Mouse (Mus musculus) CH12.LX (cell line): ENCODE data around the gene Rad23b. TPM values are rescaled to one million over a fixed set of nuclear protein-coding genes. Genes with fewer than 3 reads are reported as not detected.
A peak's percentile ranks its signal among the peaks of the same experiment; 100 is the strongest.

ENCODE experiments used
- DNase-seq: peaks from one replicate; pipeline ENCODE4 v3.0.0-alpha.2; 2013; ENCODE audit errors: extremely low read depth
- H3K27ac ChIP-seq: 2 replicates; pipeline ENCODE4 v1.5.1; 2012; ENCODE audit warnings: low read depth, mild to moderate bottlenecking, control low read depth, moderate library complexity; ENCODE audit not compliant: insufficient read depth
- H3K27me3 ChIP-seq: replicated peaks from 2 replicates; pipeline ENCODE3; 2012; ENCODE audit warnings: inconsistent platforms
- H3K36me3 ChIP-seq, 2 experiments: replicated peaks in 1 of 2; 2 replicates each; pipeline versions ENCODE3 to v1.6.1; 2012; ENCODE audit warnings: inconsistent platforms in 1 of 2, low read length in 1 of 2, mild to moderate bottlenecking in 1 of 2, mixed read lengths in 1 of 2, moderate library complexity in 1 of 2; ENCODE audit not compliant: control insufficient read depth in 1 of 2, insufficient read depth in 1 of 2
- H3K4me1 ChIP-seq, 2 experiments: 2 replicates each; pipeline ENCODE4 v1.6.1; 2012; ENCODE audit warnings: inconsistent platforms in 1 of 2, moderate library complexity in 1 of 2; ENCODE audit not compliant: insufficient read depth in 2 of 2, control insufficient read depth in 1 of 2
- H3K4me2 ChIP-seq: 2 replicates; pipeline ENCODE4 v1.6.1; 2012; ENCODE audit warnings: low read depth, mild to moderate bottlenecking, control low read depth; ENCODE audit not compliant: poor library complexity, insufficient read depth, severe bottlenecking
- H3K4me3 ChIP-seq, 3 experiments: fragments of 150-350 bp in 1 of 3; sonication (generic) in 1 of 3; replicated peaks in 1 of 3; 2 replicates each; pipeline versions ENCODE3 to v1.5.1; 2011 to 2012; ENCODE audit warnings: low read depth in 2 of 3, low read length in 2 of 3, mild to moderate bottlenecking in 2 of 3, moderate library complexity in 2 of 3, control low read depth in 1 of 3, improper control_type of control experiment in 1 of 3, inconsistent platforms in 1 of 3, mixed read lengths in 1 of 3; ENCODE audit not compliant: poor library complexity in 1 of 3
- H3K79me2 ChIP-seq: replicated peaks from 2 replicates; pipeline ENCODE4 v1.6.1; 2012; ENCODE audit warnings: mild to moderate bottlenecking, moderate library complexity; ENCODE audit not compliant: control insufficient read depth, poor library complexity, insufficient read depth, severe bottlenecking; ENCODE audit errors: extremely low read depth
- H3K9ac ChIP-seq: 2 replicates; pipeline ENCODE4 v1.6.1; 2012; ENCODE audit warnings: low read depth, mild to moderate bottlenecking, control low read depth, moderate library complexity; ENCODE audit not compliant: insufficient read depth
- H3K9me3 ChIP-seq: replicated peaks from 2 replicates; pipeline ENCODE3; 2012; ENCODE audit warnings: low read length, inconsistent platforms, mixed read lengths
- CHD2 ChIP-seq: IDR thresholded peaks from 2 replicates; pipeline ENCODE4 v1.6.1; 2011; ENCODE audit warnings: low read length, improper control_type of control experiment
- CTCF ChIP-seq, 2 experiments: IDR thresholded peaks in 1 of 2; conservative IDR thresholded peaks in 1 of 2; 2 replicates each; pipeline ENCODE4 v1.5.1; 2011 to 2012; ENCODE audit warnings: low read depth in 2 of 2, low read length in 2 of 2, improper control_type of control experiment in 1 of 2, inconsistent platforms in 1 of 2, mild to moderate bottlenecking in 1 of 2, moderate library complexity in 1 of 2
- ELF1 ChIP-seq: IDR thresholded peaks from 2 replicates; pipeline ENCODE4 v1.6.1; 2014; ENCODE audit warnings: low read depth, mild to moderate bottlenecking, inconsistent platforms, low read length, improper control_type of control experiment
- EP300 ChIP-seq: IDR thresholded peaks from 2 replicates; pipeline ENCODE4 v1.6.1; 2011; ENCODE audit warnings: low read length, improper control_type of control experiment
- ETS1 ChIP-seq: conservative IDR thresholded peaks from 2 replicates; pipeline ENCODE4 v1.6.1; 2012; ENCODE audit warnings: low read depth, mild to moderate bottlenecking, inconsistent platforms, low read length, improper control_type of control experiment, moderate library complexity
- HCFC1 ChIP-seq: IDR thresholded peaks from 2 replicates; pipeline ENCODE4 v1.6.1; 2012; ENCODE audit warnings: low read depth, mild to moderate bottlenecking, inconsistent platforms, low read length, improper control_type of control experiment
- JUN ChIP-seq: IDR thresholded peaks from 2 replicates; pipeline ENCODE4 v1.6.1; 2011; ENCODE audit warnings: low read depth, mild to moderate bottlenecking, low read length, improper control_type of control experiment, moderate library complexity; ENCODE audit not compliant: insufficient read depth
- JUND ChIP-seq: conservative IDR thresholded peaks from 2 replicates; pipeline ENCODE4 v1.6.1; 2011; ENCODE audit warnings: low read depth, low read length, improper control_type of control experiment
- KAT2A ChIP-seq: IDR thresholded peaks from 2 replicates; pipeline ENCODE4 v1.6.1; 2012; ENCODE audit warnings: low read length, improper control_type of control experiment, inconsistent platforms; ENCODE audit not compliant: insufficient replicate concordance
- MAZ ChIP-seq: IDR thresholded peaks from 2 replicates; pipeline ENCODE4 v1.6.1; 2012; ENCODE audit warnings: low read depth, mild to moderate bottlenecking, inconsistent platforms, low read length, improper control_type of control experiment, moderate library complexity
- MEF2A ChIP-seq: IDR thresholded peaks from 2 replicates; pipeline ENCODE4 v1.6.1; 2014; ENCODE audit warnings: low read depth, mild to moderate bottlenecking, inconsistent platforms, low read length, improper control_type of control experiment, borderline replicate concordance
- MXI1 ChIP-seq: IDR thresholded peaks from 2 replicates; pipeline ENCODE4 v1.6.1; 2011; ENCODE audit warnings: mild to moderate bottlenecking, low read depth, low read length, improper control_type of control experiment
- MYC ChIP-seq: IDR thresholded peaks from 2 replicates; pipeline ENCODE4 v1.6.1; 2011; ENCODE audit warnings: low read depth, mild to moderate bottlenecking, improper control_type of control experiment, low read length
- RAD21 ChIP-seq: IDR thresholded peaks from 2 replicates; pipeline ENCODE4 v1.6.1; 2011; ENCODE audit warnings: low read depth, mild to moderate bottlenecking, low read length, improper control_type of control experiment, moderate library complexity
- RCOR1 ChIP-seq: conservative IDR thresholded peaks from 2 replicates; pipeline ENCODE4 v1.6.1; 2012; ENCODE audit warnings: low read depth, mild to moderate bottlenecking, inconsistent platforms, low read length, improper control_type of control experiment
- SIN3A ChIP-seq: IDR thresholded peaks from 2 replicates; pipeline ENCODE4 v1.6.1; 2012; ENCODE audit warnings: low read length, improper control_type of control experiment, inconsistent platforms
- TCF12 ChIP-seq: IDR thresholded peaks from 2 replicates; pipeline ENCODE4 v1.6.1; 2014; ENCODE audit warnings: low read depth, mild to moderate bottlenecking, inconsistent platforms, low read length, improper control_type of control experiment
- ZC3H11A ChIP-seq: IDR thresholded peaks from 2 replicates; pipeline ENCODE4 v1.6.1; 2012; ENCODE audit warnings: low read depth, mild to moderate bottlenecking, inconsistent platforms, low read length, improper control_type of control experiment
- ZMIZ1 ChIP-seq: IDR thresholded peaks from 2 replicates; pipeline ENCODE4 v1.6.1; 2012; ENCODE audit warnings: low read depth, mild to moderate bottlenecking, inconsistent platforms, low read length, improper control_type of control experiment
- dilution Hi-C: fragments of 300-500 bp; cut with MboI; formaldehyde crosslinking; loops from 2 replicates; pipeline ENCODE4 v1.14.3; 2020; ENCODE audit warnings: low sequenced_read_pairs; ENCODE audit not compliant: extremely low pct_unique_long_range_greater_than_20kb, extremely low pct_ligation_motif_present
- in situ Hi-C: fragments of 300-500 bp; cut with MboI; formaldehyde crosslinking; loops from 3 replicates; pipeline ENCODE4 v1.14.3; 2019; ENCODE audit warnings: low sequenced_read_pairs, low pct_ligation_motif_present, low pct_unique_long_range_greater_than_20kb, mixed read lengths
- polyA plus RNA-seq: library from polyadenylated mRNA; unstranded; fragments of >175 nt; gene quantifications from 2 replicates; pipeline ENCODE4 v1.2.1, GENCODE M21; 2012; ENCODE audit warnings: low read depth; ENCODE audit not compliant: insufficient read length
- total RNA-seq, 2 experiments: library from RNA; depleted of rRNA; stranded (reverse); fragments of 300-350 nt in 1 of 2; fragments of >200 nt in 1 of 2; gene quantifications; 2 replicates each; pipeline ENCODE4 v1.2.3; 2012 to 2014

Rad23b gene
- total and polyA plus RNA-seq, 3 experiments = 190 to 436 (median 350) TPM

DNA sequence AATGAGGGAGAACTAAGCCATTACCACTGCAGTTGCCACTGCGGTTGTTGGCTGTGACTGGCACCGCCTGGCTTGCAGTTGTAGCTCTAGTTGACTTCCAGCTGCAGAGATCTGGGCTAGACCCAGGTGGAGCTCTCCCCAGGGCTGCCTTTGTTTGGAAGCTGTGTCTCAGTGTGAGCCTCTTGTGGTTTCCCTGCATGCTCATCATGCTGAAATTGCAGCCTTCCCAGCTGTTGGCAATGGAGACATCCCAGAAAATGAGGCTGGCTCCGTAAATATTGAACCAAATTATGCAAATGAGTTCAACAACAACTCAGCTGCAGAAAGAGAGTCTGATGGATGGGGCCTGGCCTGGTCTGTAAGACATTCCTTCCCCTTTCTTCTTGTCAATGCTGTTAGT lies 66.0 kb downstream of the Rad23b start:
- Histone ChIP-seq H3K9me3 (no peaks in the 10 kb centered on the region), H3K9ac (no peak overlapping the region), H3K4me3 (no peak overlapping the region), H3K4me1 (peaks cover 0 to 18% of the 10 kb centered on the region in 2 experiments; a peak in 2 of 4 replicates), H3K4me2 (no peak overlapping the region), H3K27ac (no peak overlapping the region), H3K36me3 (no peaks in the 10 kb centered on the region), H3K27me3 (no peaks in the 10 kb centered on the region), H3K79me2 (no peaks in the 10 kb centered on the region)
- dilution Hi-C loops = no loop called here
- no peak for DNase-seq
- in situ Hi-C loops = no loop called here
- TF ChIP-seq RCOR1 (no peak), EP300 (no peak), SIN3A (no peak), ZC3H11A (no peak), JUN (no peak), RAD21 (no peak), HCFC1 (no peak), CTCF (conservative IDR thresholded peaks at IDR 0.05 in 1 of 2, IDR thresholded peaks at IDR 0.05 in 1 of 2; ENCODE audit: low read depth in 2 of 2, low read length in 2 of 2) (no peak), MAZ (no peak), CHD2 (no peak), ETS1 (no peak), JUND (no peak), KAT2A (no peak), MXI1 (no peak), MEF2A (no peak), ELF1 (no peak), MYC (no peak), ZMIZ1 (no peak)
- TF ChIP-seq, all 38 proteins: peak for 0

DNA sequence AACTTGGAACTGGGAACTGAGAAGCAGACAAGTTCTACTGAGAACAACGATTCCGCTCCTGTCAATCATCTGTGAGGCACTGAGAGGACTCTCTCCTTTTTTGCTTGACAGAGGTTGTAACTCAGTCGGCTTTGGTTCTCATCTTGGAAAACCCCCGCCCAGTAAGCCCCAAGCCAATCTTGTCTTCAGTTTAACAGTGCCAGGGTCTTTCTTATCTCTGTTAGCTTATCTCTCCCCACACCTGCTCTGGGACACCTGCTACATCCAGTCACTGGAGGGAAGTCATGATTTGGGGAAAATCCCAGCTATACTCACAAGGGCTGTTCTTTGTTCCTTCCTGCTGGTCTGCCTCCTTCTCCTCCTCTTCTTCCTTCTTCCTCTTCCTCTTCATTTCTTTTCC lies 76.4 kb downstream of the Rad23b start:
- Histone ChIP-seq H3K4me1 (peaks cover 7 to 39% of the 10 kb centered on the region in 2 experiments), H3K79me2 (no peaks in the 10 kb centered on the region), H3K4me3 (no peak overlapping the region), H3K9ac (no peak overlapping the region), H3K27me3 (no peaks in the 10 kb centered on the region), H3K36me3 (no peaks in the 10 kb centered on the region), H3K4me2 (peak overlapping the region; percentile 22; the same call in 1 of the 2 replicates), H3K27ac (no peak overlapping the region), H3K9me3 (no peaks in the 10 kb centered on the region)
- peak; percentile 41 for DNase-seq
- in situ Hi-C loops (no loop called here), dilution Hi-C loops (no loop called here)
- TF ChIP-seq TCF12 (peak; percentile 41; the same call in 1 of the 2 replicates), MEF2A (no peak), EP300 (peak; percentile 51; the same call in 1 of the 2 replicates), ETS1 (0 out of 2 replicates have a peak, but pooled peaks have one; percentile 19)

Other genes starting within 250 kb of the Rad23b start
- 0.38 and 0.51 TPM in 2 replicates for gene Klf4, start 182.4 kb downstream of the Rad23b start, total RNA-seq (2012; rRNA removed)
- gene Klf4, start 182.4 kb downstream of the Rad23b start, total RNA-seq (2014; rRNA removed) = 0.81 and 1.3 TPM in 2 replicates
- gene Klf4, start 182.4 kb downstream of the Rad23b start, polyA plus RNA-seq = 2.2 and 2.9 TPM in 2 replicates